Mouse (Mus musculus) stomach, embryonic 14.5 days (tissue): ENCODE data around the gene Ahnak. TPM values are rescaled to one million over a fixed set of nuclear protein-coding genes. Genes with fewer than 3 reads are reported as not detected.

Source experiments
- ATAC-seq: fragments of 200-750 bp; cut with Nextera tagmentation; 2 replicates; pipeline ENCODE4 v1.8.0; 2017; ENCODE audit warnings: low read depth, moderate TSS enrichment; ENCODE audit not compliant: insufficient number of reproducible peaks, insufficient read depth, low FRiP score
- H3K27ac ChIP-seq: fragments of 300-500 bp; sonication (generic); 2 replicates; pipeline ENCODE4 v1.5.1; 2014; ENCODE audit warnings: mild to moderate bottlenecking, low read length, moderate library complexity, mixed read lengths
- H3K27me3 ChIP-seq: fragments of 300-500 bp; sonication (generic); 2 replicates; pipeline ENCODE4 v1.6.1; 2014; ENCODE audit warnings: low read length, control low read depth, mixed read lengths; ENCODE audit not compliant: control insufficient read depth, insufficient read depth
- H3K36me3 ChIP-seq: fragments of 300-500 bp; sonication (generic); 2 replicates; pipeline ENCODE4 v1.6.1; 2014; ENCODE audit warnings: mild to moderate bottlenecking, control low read depth, low read length, moderate library complexity, mixed read lengths; ENCODE audit not compliant: control insufficient read depth, insufficient read depth
- H3K4me1 ChIP-seq: fragments of 300-500 bp; sonication (generic); 2 replicates; pipeline ENCODE4 v1.6.1; 2014; ENCODE audit warnings: low read length, control low read depth, mixed read lengths; ENCODE audit not compliant: control insufficient read depth, insufficient read depth
- H3K4me2 ChIP-seq: fragments of 300-500 bp; sonication (generic); replicated peaks from 2 replicates; pipeline ENCODE4 v1.6.1; 2014; ENCODE audit warnings: low read depth, low read length, control low read depth
- H3K4me3 ChIP-seq: fragments of 300-500 bp; sonication (generic); 2 replicates; pipeline ENCODE4 v1.5.1; 2014; ENCODE audit warnings: low read depth, low read length, control low read depth
- H3K9ac ChIP-seq: fragments of 300-500 bp; sonication (generic); replicated peaks from 2 replicates; pipeline ENCODE4 v1.6.1; 2014; ENCODE audit warnings: low read depth, mild to moderate bottlenecking, control low read depth, low read length, moderate library complexity, mixed read lengths
- H3K9me3 ChIP-seq: fragments of 300-500 bp; sonication (generic); 2 replicates; pipeline ENCODE4 v1.6.1; 2016; ENCODE audit warnings: low read depth, low read length, control low read depth; ENCODE audit not compliant: control insufficient read depth
- WGBS: fragments of 180-500 bp; shearing (Covaris S2); extraction: QIAGEN DNeasy Blood & Tissue Kit; methylation state at CpG from one replicate; pipeline ENCODE4 v1.1.7; 2014; 5-methylcytosine and 5-hydroxymethylcytosine counted together
- polyA plus RNA-seq: library from polyadenylated mRNA; unstranded; fragments of >200 nt; fragmentation: Nextera tagmentation; extraction: Ambion mirVana; gene quantifications from 2 replicates; pipeline ENCODE4 v1.2.1, GENCODE M21; 2014

Ahnak gene
- polyA plus RNA-seq, 1 experiment from 2014 or later = 33.4 TPM

DNA sequence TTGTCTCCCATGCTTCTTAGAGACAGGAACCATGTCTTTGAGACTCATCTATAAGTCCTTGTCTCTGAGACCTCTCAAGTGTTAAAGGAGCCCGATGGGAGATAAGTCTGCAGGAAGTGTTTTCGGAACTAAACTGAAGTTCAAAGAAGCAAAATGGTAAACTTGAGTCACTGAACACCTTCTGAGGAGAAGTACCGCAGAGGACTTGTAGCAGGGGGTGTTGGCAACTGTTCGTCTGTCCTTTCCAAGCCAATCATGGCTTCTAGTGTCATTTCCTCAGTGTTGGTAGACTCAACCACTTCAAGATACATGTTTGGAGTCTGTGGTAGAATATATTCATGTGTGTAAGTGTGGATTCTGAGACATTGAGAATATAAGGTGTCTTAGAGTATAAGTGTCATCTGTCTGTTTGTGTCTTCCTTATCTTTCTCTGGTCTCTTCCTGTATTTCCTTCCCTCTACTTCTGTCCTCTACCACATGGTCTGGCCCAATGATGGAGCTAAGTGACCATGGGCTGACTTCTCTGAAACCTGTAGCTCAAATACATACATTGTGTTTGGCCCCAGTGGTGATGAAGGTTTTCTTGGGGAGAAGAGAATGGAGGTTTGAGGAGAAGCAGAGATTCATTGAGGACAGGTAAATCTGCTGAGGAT, 66.7 kb downstream of the Ahnak start:
- no peak overlapping the region for H3K9ac ChIP-seq
- H3K9me3 ChIP-seq = no peaks in the 10 kb centered on the region
- H3K36me3 ChIP-seq = no peaks in the 10 kb centered on the region
- no peak overlapping the region for H3K4me2 ChIP-seq
- H3K27me3 ChIP-seq = no peaks in the 10 kb centered on the region
- H3K27ac ChIP-seq = no peak overlapping the region
- H3K4me3 ChIP-seq = no peak overlapping the region
- 87% methylated on average over 4 of the region's 4 CpGs for WGBS
- ATAC-seq = no peak
- H3K4me1 ChIP-seq = peaks cover 11% of the 10 kb centered on the region; the same call in 1 of the 2 replicates

DNA sequence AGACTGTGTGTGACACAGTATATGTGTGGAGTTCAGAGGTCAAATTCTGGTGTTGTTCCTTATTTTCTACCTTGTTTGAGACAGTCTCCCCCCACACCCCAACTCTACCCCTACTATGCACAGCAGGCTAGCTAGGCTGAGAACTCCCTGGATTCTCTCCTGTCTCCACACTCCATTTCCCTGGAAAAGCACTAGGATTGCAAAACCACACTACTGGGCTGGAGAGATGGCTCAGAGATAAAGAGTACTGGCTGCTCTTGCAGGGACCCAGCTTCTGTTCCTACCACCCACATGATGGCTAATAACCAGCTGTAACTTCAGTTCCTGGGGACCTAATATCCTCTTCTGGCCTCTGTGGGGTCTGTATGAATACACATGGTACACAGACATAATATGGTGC, 68.6 kb downstream of the Ahnak start:
- no peak overlapping the region for H3K4me2 ChIP-seq
- H3K4me3 ChIP-seq = no peak overlapping the region
- no peak overlapping the region for H3K9ac ChIP-seq
- no peaks in the 10 kb centered on the region for H3K36me3 ChIP-seq
- H3K27ac ChIP-seq = no peak overlapping the region
- H3K9me3 ChIP-seq = no peaks in the 10 kb centered on the region
- no peak for ATAC-seq
- H3K4me1 ChIP-seq = peaks cover 8% of the 10 kb centered on the region; the same call in 1 of the 2 replicates
- no peaks in the 10 kb centered on the region for H3K27me3 ChIP-seq

DNA sequence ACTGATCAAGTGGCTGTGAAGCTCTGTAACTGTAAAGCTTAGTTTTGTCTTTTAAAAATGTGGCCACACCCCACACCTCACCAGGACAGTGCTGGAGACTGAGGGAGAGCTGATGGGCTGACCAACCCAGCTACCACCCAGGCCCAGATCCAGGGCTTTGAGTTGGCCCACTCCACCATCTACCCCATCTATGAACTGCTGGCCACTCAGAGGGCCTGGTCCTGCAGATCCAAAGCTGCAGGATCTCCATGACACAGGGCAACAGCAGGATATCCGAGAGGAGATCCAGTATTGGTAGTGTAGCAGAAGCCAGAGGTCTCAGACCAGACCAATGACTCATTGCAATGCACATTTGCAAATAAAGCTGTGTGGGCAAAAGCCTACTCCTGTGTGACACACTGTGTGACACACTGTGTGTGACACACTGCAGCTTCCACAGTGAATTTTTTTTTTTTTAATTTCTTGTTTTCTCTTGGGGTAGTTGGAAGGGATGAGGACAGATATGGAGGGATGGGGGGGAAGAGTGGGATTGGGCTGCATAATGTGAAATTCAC, 69.3 kb downstream of the Ahnak start:
- H3K36me3 ChIP-seq = no peaks in the 10 kb centered on the region
- H3K4me3 ChIP-seq = no peak overlapping the region
- ATAC-seq = no peak
- H3K9ac ChIP-seq = no peak overlapping the region
- 85% methylated on average over 1 of the region's 1 CpGs for WGBS
- no peaks in the 10 kb centered on the region for H3K27me3 ChIP-seq
- H3K9me3 ChIP-seq = no peaks in the 10 kb centered on the region
- H3K27ac ChIP-seq = no peak overlapping the region
- no peak overlapping the region for H3K4me2 ChIP-seq
- peaks cover under 1% of the 10 kb centered on the region; the same call in 1 of the 2 replicates for H3K4me1 ChIP-seq

DNA sequence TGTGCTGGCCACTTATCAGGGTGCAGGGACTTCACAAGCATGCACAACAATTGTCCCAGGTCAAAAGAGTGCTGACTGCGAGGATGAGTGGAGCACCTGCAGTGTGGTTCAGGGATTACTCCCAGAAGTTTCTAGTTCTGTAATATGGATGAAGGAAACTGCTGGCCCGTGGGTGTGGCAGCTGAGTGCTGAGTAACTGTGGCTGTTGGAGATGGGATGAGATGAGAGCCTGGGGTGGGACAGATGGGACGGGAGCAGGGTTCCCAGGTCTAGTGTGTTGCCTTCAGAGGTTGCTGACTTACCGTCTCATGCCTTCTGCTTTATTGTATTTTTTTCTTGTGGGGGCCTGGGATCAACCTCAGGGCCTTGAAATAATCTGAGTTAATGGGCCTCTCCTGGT, 69.9 kb downstream of the Ahnak start:
- H3K36me3 ChIP-seq = no peaks in the 10 kb centered on the region
- no peak overlapping the region for H3K9ac ChIP-seq
- ATAC-seq = no peak
- WGBS = 73% methylated on average over 4 of the region's 4 CpGs
- H3K9me3 ChIP-seq = no peaks in the 10 kb centered on the region
- H3K27me3 ChIP-seq = no peaks in the 10 kb centered on the region
- H3K4me2 ChIP-seq = no peak overlapping the region
- H3K27ac ChIP-seq = no peak overlapping the region
- no peaks in the 10 kb centered on the region for H3K4me1 ChIP-seq
- no peak overlapping the region for H3K4me3 ChIP-seq

DNA sequence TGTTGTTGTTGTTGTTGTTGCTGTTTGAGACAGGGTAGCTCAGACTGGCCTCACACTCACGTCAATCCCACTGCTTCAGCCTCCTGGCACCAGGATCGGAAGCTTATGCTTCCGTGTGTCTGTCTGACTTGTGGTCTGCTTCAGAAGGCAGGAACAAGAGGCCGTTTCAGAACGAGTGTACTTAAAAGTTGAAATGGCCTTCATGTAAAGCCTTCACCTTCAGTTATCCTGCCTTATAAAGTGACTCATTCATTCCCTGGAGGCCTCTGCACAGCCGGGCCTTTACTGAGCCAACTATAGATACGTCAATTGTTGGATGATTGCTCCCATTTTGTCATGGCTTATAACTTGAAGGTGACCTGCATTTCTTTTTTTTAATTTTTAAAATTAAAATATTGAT, 70.3 kb downstream of the Ahnak start:
- Histone ChIP-seq H3K9me3 (no peaks in the 10 kb centered on the region), H3K27ac (no peak overlapping the region), H3K36me3 (no peaks in the 10 kb centered on the region), H3K27me3 (no peaks in the 10 kb centered on the region), H3K4me3 (no peak overlapping the region), H3K4me1 (no peaks in the 10 kb centered on the region), H3K4me2 (no peak overlapping the region), H3K9ac (no peak overlapping the region)
- 76% methylated on average over 7 of the region's 7 CpGs for WGBS
- ATAC-seq = no peak

GRCm38 (mm10) chr19:9060103-9060502, 71.0 kb downstream of the Ahnak start:
- Histone ChIP-seq H3K36me3 (no peaks in the 10 kb centered on the region), H3K9ac (no peak overlapping the region), H3K9me3 (no peaks in the 10 kb centered on the region), H3K4me1 (no peaks in the 10 kb centered on the region), H3K27me3 (no peaks in the 10 kb centered on the region), H3K4me2 (no peak overlapping the region), H3K27ac (no peak overlapping the region), H3K4me3 (no peak overlapping the region)
- 72% methylated on average over 4 of the region's 4 CpGs for WGBS
- no peak for ATAC-seq

DNA sequence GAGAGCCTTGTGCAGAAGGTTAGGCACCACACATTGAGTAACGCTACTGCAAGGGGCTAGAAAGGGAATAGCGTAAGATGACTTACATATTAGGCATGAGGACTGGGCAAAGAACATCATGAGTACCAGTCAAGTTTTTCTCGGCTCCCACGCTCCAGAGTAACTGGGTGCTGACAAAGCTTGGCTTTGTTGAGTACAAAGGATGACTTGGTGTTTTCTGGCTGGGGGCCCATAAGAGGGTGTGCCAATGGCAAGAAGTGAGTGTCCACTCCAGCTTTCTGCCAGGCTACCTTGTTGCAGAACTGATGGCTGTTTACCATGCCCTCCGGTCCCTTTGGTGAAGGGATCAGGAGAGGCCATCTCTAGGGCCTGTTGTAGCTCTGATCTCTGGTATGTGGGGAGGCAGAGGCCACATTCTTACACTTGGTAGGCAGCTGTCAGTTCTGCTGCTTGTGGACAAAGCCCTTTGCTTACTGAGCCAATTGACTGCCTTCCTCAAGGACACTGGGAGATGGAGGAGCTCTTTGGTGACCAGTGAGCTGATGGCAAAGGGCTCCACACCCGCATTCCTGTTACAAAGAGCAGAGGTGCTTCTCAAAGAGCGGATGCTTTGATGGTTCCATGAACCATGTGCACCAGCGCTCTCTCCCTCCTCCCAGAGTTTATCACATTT, 72.3 kb downstream of the Ahnak start:
- Histone ChIP-seq H3K4me3 (no peak overlapping the region), H3K4me1 (peaks cover 9% of the 10 kb centered on the region), H3K9ac (no peak overlapping the region), H3K9me3 (no peaks in the 10 kb centered on the region), H3K27ac (no peak overlapping the region), H3K4me2 (no peak overlapping the region), H3K36me3 (no peaks in the 10 kb centered on the region), H3K27me3 (no peaks in the 10 kb centered on the region)
- ATAC-seq = no peak
- 92% methylated on average over 8 of the region's 8 CpGs for WGBS

DNA sequence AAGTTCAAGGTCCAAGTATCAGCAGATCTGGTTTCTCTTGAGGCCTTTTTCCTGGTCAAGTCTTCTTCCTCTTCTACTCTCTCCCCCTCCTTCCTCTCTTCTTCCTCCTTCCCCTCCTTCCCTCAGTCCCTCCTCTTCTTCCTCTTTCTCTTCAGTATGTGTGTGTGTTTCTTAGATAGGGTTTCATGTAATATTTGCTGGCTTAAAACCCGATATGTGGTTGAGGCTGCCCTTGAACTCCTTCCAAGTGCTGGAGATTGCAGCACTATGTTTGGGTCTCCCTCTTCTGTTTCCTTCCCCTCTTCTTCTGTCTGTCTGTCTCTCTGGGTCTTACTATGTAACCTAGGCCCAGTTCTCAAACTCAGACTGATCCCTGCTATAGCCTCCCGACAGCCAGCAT, 73.7 kb downstream of the Ahnak start:
- Histone ChIP-seq H3K36me3 (no peaks in the 10 kb centered on the region), H3K4me3 (no peak overlapping the region), H3K9me3 (no peaks in the 10 kb centered on the region), H3K27me3 (no peaks in the 10 kb centered on the region), H3K4me1 (peaks cover 17% of the 10 kb centered on the region), H3K9ac (no peak overlapping the region), H3K4me2 (no peak overlapping the region), H3K27ac (no peak overlapping the region)
- WGBS = 89% methylated on average over 2 of the region's 2 CpGs
- ATAC-seq = no peak
